In genomic region chr2:154713083-154713482, GRCm38 (mm10) we compare ENCODE assay signal across 11 mouse cellular contexts. TPM values are rescaled to one million over a fixed set of nuclear protein-coding genes. Genes with fewer than 3 reads are reported as not detected.
DNase-seq lines count a peak whose midpoint lies in the region; ATAC-seq and TF ChIP-seq lines count a peak whose summit lies in the region.
"Had no signal": no experiment of that assay in that cellular context is flagged by ENCODE, and none has a peak within 500 bp of the region (broad histone marks: within the 10 kb centered on the region; RNA-seq: fewer than 3 reads in every experiment).

No protein-coding gene starts in this region.

- H3K36me3 ChIP-seq in heart, postnatal 0 days (replicated peaks; ENCODE audit: control insufficient read depth, insufficient read depth, low read length), result no peaks in the 10 kb centered on the region
- H3K36me3 ChIP-seq in spleen, adult 2 months (ENCODE audit: control insufficient read depth, insufficient read depth, low read length), result no peaks in the 10 kb centered on the region
- H3K36me3 ChIP-seq in splenic B cell, adult 2 months (ENCODE audit: control insufficient read depth, insufficient read depth, low read length, poor library complexity, severe bottlenecking), result no peaks in the 10 kb centered on the region

- no peak for TF ChIP-seq POLR2A in spleen, adult 2 months (IDR thresholded peaks at IDR 0.05; ENCODE audit: low read depth, low read length)
- no peak for TF ChIP-seq POLR2A in bone marrow macrophage, adult 2 months (IDR thresholded peaks at IDR 0.05; ENCODE audit: borderline replicate concordance, low read depth, low read length)

- no peaks in the 10 kb centered on the region for H3K9me3 ChIP-seq in heart, postnatal 0 days (replicated peaks; ENCODE audit: control insufficient read depth, low read length)

- no peak for DNase-seq in heart, postnatal 0 days (ENCODE audit: low spot score)
- no peak for DNase-seq in heart, postnatal 10 days
- no peak for DNase-seq in spleen, adult 2 months (ENCODE audit: low read depth in 1 of 2, low spot score in 2 of 2)
- DNase-seq in spleen, postnatal 10 days (ENCODE audit: low spot score in 2 of 2), result no peak
- peak; percentile 49 for DNase-seq in splenic B cell, adult 2 months (ENCODE audit: low read depth, low spot score)
- no peak for DNase-seq in left cerebral cortex, adult 11 months (ENCODE audit: low spot score)
- no peak for DNase-seq in frontal cortex, postnatal 10 days (ENCODE audit: low spot score in 2 of 2)
- DNase-seq: adrenal gland, postnatal 25 days; left cerebral cortex, postnatal 4 days had no signal

- no peak overlapping the region for H3K4me3 ChIP-seq in heart, postnatal 0 days (ENCODE audit: low read depth, low read length)
- no peak overlapping the region for H3K4me3 ChIP-seq in spleen, adult 2 months (ENCODE audit: extremely low read depth, insufficient read depth, insufficient read length)
- no peak overlapping the region for H3K4me3 ChIP-seq in bone marrow macrophage, adult 2 months (ENCODE audit: insufficient read depth, low read length)

- no peak for ATAC-seq in heart, postnatal 0 days (ENCODE audit: insufficient read depth, low read depth)

- 50% methylated on average over 6 of the region's 6 CpGs for whole genome bisulfite sequencing in heart, postnatal 0 days
- WGBS in spleen, adult 2 months, result 44% methylated on average over 6 of the region's 6 CpGs

- H3K4me1 ChIP-seq in heart, postnatal 0 days (ENCODE audit: control insufficient read depth, insufficient read depth), result no peaks in the 10 kb centered on the region
- H3K4me1 ChIP-seq in spleen, adult 2 months (ENCODE audit: control insufficient read depth, insufficient read depth, insufficient read length), result no peaks in the 10 kb centered on the region
- peaks cover 24% of the 10 kb centered on the region for H3K4me1 ChIP-seq in bone marrow macrophage, adult 2 months (ENCODE audit: control insufficient read depth, insufficient read depth, low read length)

- no peaks in the 10 kb centered on the region for H3K27me3 ChIP-seq in heart, postnatal 0 days (ENCODE audit: control insufficient read depth, insufficient read depth, low read length)
- no peaks in the 10 kb centered on the region for H3K27me3 ChIP-seq in spleen, adult 2 months (ENCODE audit: control insufficient read depth, insufficient read depth, low read length)
- H3K27me3 ChIP-seq in splenic B cell, adult 2 months (ENCODE audit: control insufficient read depth, insufficient read depth, low read length, poor library complexity, severe bottlenecking), result no peaks in the 10 kb centered on the region

- no peak overlapping the region for H3K9ac ChIP-seq in heart, postnatal 0 days (replicated peaks; ENCODE audit: low read depth, low read length)

- intact Hi-C loops in heart, postnatal 10 days (cut with DNase I), result loop anchor here (5.0 kb wide), 1 partner anchor 64 kb away; no protein-coding TSS in a partner anchor

- peak; percentile 54 for TF ChIP-seq CTCF in heart, postnatal 0 days (IDR thresholded peaks at IDR 0.05; ENCODE audit: low read depth)
- peak; percentile 26; the same call in 1 of the 2 replicates for TF ChIP-seq CTCF in spleen, adult 2 months (IDR thresholded peaks at IDR 0.05; ENCODE audit: extremely low read depth, insufficient read depth, insufficient read length, insufficient replicate concordance)
- TF ChIP-seq CTCF in bone marrow macrophage, adult 2 months (IDR thresholded peaks at IDR 0.05; ENCODE audit: low read depth, low read length), result peak; percentile 42; the same call in 1 of the 2 replicates

- TF ChIP-seq EP300 in heart, postnatal 0 days (IDR thresholded peaks at IDR 0.05; ENCODE audit: low read depth), result no peak

- no peak overlapping the region for H3K4me2 ChIP-seq in heart, postnatal 0 days (ENCODE audit: low read depth, low read length)

- H3K27ac ChIP-seq in heart, postnatal 0 days (ENCODE audit: low read depth), result no peak overlapping the region
- H3K27ac ChIP-seq in spleen, adult 2 months (ENCODE audit: insufficient read depth, low read length), result no peak overlapping the region
- H3K27ac ChIP-seq in bone marrow macrophage, adult 2 months (ENCODE audit: insufficient read depth, low read depth, low read length), result no peak overlapping the region

RNA-seq across cellular contexts. Expression of gene Gm14214, which starts 56.7 kb away (rescaled TPM):
- not detected in 2 replicates for total RNA-seq in heart, postnatal 0 days (2014; rRNA removed; ENCODE audit: low replicate concordance)
- not detected in 2 replicates for polyA plus RNA-seq in heart, postnatal 0 days (2015; fragmentation: Nextera tagmentation; extraction: Ambion mirVana)
- total RNA-seq in heart, postnatal 10 days (2021), result not detected
- polyA plus RNA-seq in spleen, adult 2 months (2012; rRNA removed), result not detected in 2 replicates
- not detected in 2 replicates for polyA plus RNA-seq in bone marrow macrophage, adult 2 months (2012; ENCODE audit: insufficient read depth, insufficient read length, missing spikeins)
- total RNA-seq: adrenal gland, postnatal 25 days; left cerebral cortex, postnatal 4 days had no signal
- polyA plus RNA-seq: hindbrain, embryonic 11.5 days had no signal
